Mouse (Mus musculus) heart, adult 2 months (tissue): Measurements from ENCODE around the gene Mal.

Experiments
- CTCF ChIP-seq: fragments of 200-600 bp; IDR thresholded peaks from 2 replicates; pipeline ENCODE4 v1.8.1; 2022; ENCODE audit warnings: antibody characterized with exemption, mild to moderate bottlenecking, moderate library complexity
- POLR2A ChIP-seq: fragments of 200-500 bp; IDR thresholded peaks from 2 replicates; pipeline ENCODE4 v1.6.1; 2011; ENCODE audit warnings: mild to moderate bottlenecking, low read depth, low read length, control low read depth; ENCODE audit not compliant: insufficient read depth

GRCm38 (mm10) chr2:127656086-127656720 lies at the start of gene Mal:
- TF ChIP-seq POLR2A (peak; percentile 41; the same call in 1 of the 2 replicates), CTCF (no peak)
